Mouse (Mus musculus): ENCODE data around the gene Pmm1. TPM values are rescaled to one million over a fixed set of nuclear protein-coding genes. Genes with fewer than 3 reads are reported as not detected.
"Not testable (repeated sequence)": the region's sequence is repeated elsewhere in the genome, so short reads cannot be mapped to it uniquely, and the experiment has no call there.

Pmm1 gene
- polyA plus RNA-seq, 1 experiment = 66.6 TPM

- Histone ChIP-seq H3K4me3 (ENCODE audit: insufficient read depth, poor library complexity, severe bottlenecking) (no peak within 1 kb of the TSS), H3K27me3 (ENCODE audit: control insufficient read depth, insufficient read depth, insufficient read length) (no peaks in the 10 kb centered on the region), H3ac (ENCODE audit: control insufficient read depth, insufficient read length, low read depth) (no peak within 1 kb of the TSS), H3K36me3 (ENCODE audit: control insufficient read depth, insufficient read depth) (peaks cover 2% of the 10 kb centered on the region), H3K79me2 (ENCODE audit: control insufficient read depth, insufficient read depth) (no peaks in the 10 kb centered on the region), H3K79me3 (ENCODE audit: low read depth) (no peaks in the 10 kb centered on the region)
- no peak for TF ChIP-seq MAX (IDR thresholded peaks at IDR 0.05)
- no peak for TF ChIP-seq MYOD1 (IDR thresholded peaks at IDR 0.05; ENCODE audit: control insufficient read depth, insufficient read length, low read depth)
- no peak for TF ChIP-seq FOSL1 (IDR thresholded peaks at IDR 0.05; ENCODE audit: insufficient read depth, low read length, poor library complexity, severe bottlenecking)
Measured at GRCm38 (mm10) chr15:81987646-81988045, 26.9 kb upstream of the Pmm1 start, which contains the start of gene Xrcc6. Gene Xrcc6, plus strand, starts transcription at chr15:81987835.

GRCm38 (mm10) chr15:81985267-81986161 lies 24.8 kb upstream of the Pmm1 start:
- H3K79me3 ChIP-seq (ENCODE audit: low read depth) = no peaks in the 10 kb centered on the region
- H3K4me3 ChIP-seq (ENCODE audit: insufficient read depth, poor library complexity, severe bottlenecking) = no peak overlapping the region
- no peaks in the 10 kb centered on the region for H3K36me3 ChIP-seq (ENCODE audit: control insufficient read depth, insufficient read depth)
- H3K79me2 ChIP-seq (ENCODE audit: control insufficient read depth, insufficient read depth) = no peaks in the 10 kb centered on the region
- H3K27me3 ChIP-seq (ENCODE audit: control insufficient read depth, insufficient read depth, insufficient read length) = no peaks in the 10 kb centered on the region
- TF ChIP-seq MYOD1 (IDR thresholded peaks at IDR 0.05; ENCODE audit: control insufficient read depth, insufficient read length, low read depth) = no peak
- TF ChIP-seq MYOG (IDR thresholded peaks at IDR 0.05; ENCODE audit: control insufficient read depth, extremely low read depth, insufficient read length) = no peak
- no peak for TF ChIP-seq MAX (IDR thresholded peaks at IDR 0.05)
- TF ChIP-seq CTCF (IDR thresholded peaks at IDR 0.05; ENCODE audit: control insufficient read depth, insufficient read depth, insufficient read length) = no peak
- TF ChIP-seq FOSL1 (IDR thresholded peaks at IDR 0.05; ENCODE audit: insufficient read depth, low read length, poor library complexity, severe bottlenecking) = no peak
- H3ac ChIP-seq (ENCODE audit: control insufficient read depth, insufficient read length, low read depth) = no peak overlapping the region

DNA sequence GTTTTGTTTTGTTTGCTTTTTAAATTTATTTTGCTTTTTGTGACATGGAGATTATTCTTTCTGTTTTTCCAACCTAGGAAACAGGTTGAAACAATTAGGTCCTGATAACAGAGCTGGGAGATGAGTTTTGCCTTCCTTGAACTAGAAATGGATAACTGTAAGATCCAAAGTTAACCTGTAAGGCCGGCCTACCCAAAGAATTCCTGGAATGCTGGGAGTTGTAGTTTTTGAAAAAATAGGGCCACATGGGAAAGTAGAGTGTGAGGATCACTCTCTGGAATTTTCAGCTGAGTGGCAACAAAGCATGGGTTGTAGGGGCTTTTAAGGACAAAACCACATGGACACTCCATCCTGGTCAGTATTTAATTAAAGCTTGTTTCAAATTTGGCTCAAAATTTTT lies 21.4 kb upstream of the Pmm1 start:
- TF ChIP-seq CTCF (IDR thresholded peaks at IDR 0.05; ENCODE audit: control insufficient read depth, insufficient read depth, insufficient read length) (no peak), CEBPB (IDR thresholded peaks at IDR 0.05; ENCODE audit: low read depth) (no peak), USF1 (IDR thresholded peaks at IDR 0.05; ENCODE audit: low read depth) (no peak), MYOD1 (IDR thresholded peaks at IDR 0.05; ENCODE audit: control insufficient read depth, insufficient read length, low read depth) (no peak)
- Histone ChIP-seq H3K36me3 (ENCODE audit: control insufficient read depth, insufficient read depth) (no peaks in the 10 kb centered on the region), H3K27me3 (ENCODE audit: control insufficient read depth, insufficient read depth, insufficient read length) (no peaks in the 10 kb centered on the region), H3K79me2 (ENCODE audit: control insufficient read depth, insufficient read depth) (no peaks in the 10 kb centered on the region), H3K79me3 (ENCODE audit: low read depth) (no peaks in the 10 kb centered on the region), H3K4me3 (ENCODE audit: insufficient read depth, poor library complexity, severe bottlenecking) (no peak overlapping the region), H3ac (ENCODE audit: control insufficient read depth, insufficient read length, low read depth) (no peak overlapping the region)

GRCm38 (mm10) chr15:81980321-81980720 lies 19.6 kb upstream of the Pmm1 start, which contains the start of gene 1700029P11Rik:
Gene 1700029P11Rik, plus strand, starts transcription at chr15:81980540.
- Histone ChIP-seq H3K36me3 (ENCODE audit: control insufficient read depth, insufficient read depth) (no peaks in the 10 kb centered on the region), H3ac (ENCODE audit: control insufficient read depth, insufficient read length, low read depth) (no peak within 1 kb of the TSS), H3K4me3 (ENCODE audit: insufficient read depth, poor library complexity, severe bottlenecking) (no peak within 1 kb of the TSS), H3K79me3 (ENCODE audit: low read depth) (no peaks in the 10 kb centered on the region), H3K79me2 (ENCODE audit: control insufficient read depth, insufficient read depth) (no peaks in the 10 kb centered on the region), H3K27me3 (ENCODE audit: control insufficient read depth, insufficient read depth, insufficient read length) (no peaks in the 10 kb centered on the region)
- TF ChIP-seq FOSL1 (IDR thresholded peaks at IDR 0.05; ENCODE audit: insufficient read depth, low read length, poor library complexity, severe bottlenecking) = no peak
- TF ChIP-seq MAX (IDR thresholded peaks at IDR 0.05) = no peak
- no peak for TF ChIP-seq CTCF (IDR thresholded peaks at IDR 0.05; ENCODE audit: control insufficient read depth, insufficient read depth, insufficient read length)
- TF ChIP-seq MYOG (IDR thresholded peaks at IDR 0.05; ENCODE audit: control insufficient read depth, extremely low read depth, insufficient read length) = no peak
- TF ChIP-seq USF1 (IDR thresholded peaks at IDR 0.05; ENCODE audit: low read depth) = no peak
- TF ChIP-seq MYOD1 (IDR thresholded peaks at IDR 0.05; ENCODE audit: control insufficient read depth, insufficient read length, low read depth) = no peak
- no peak for TF ChIP-seq CEBPB (IDR thresholded peaks at IDR 0.05; ENCODE audit: low read depth)

- H3K79me2 ChIP-seq (ENCODE audit: control insufficient read depth, insufficient read depth); H3ac ChIP-seq (ENCODE audit: control insufficient read depth, insufficient read length, low read depth); H3K36me3 ChIP-seq (ENCODE audit: control insufficient read depth, insufficient read depth); H3K27me3 ChIP-seq (ENCODE audit: control insufficient read depth, insufficient read depth, insufficient read length); H3K4me3 ChIP-seq (ENCODE audit: insufficient read depth, poor library complexity, severe bottlenecking); H3K79me3 ChIP-seq (ENCODE audit: low read depth): not testable (repeated sequence)
Measured at GRCm38 (mm10) chr15:81975156-81975555, 14.4 kb upstream of the Pmm1 start.

DNA sequence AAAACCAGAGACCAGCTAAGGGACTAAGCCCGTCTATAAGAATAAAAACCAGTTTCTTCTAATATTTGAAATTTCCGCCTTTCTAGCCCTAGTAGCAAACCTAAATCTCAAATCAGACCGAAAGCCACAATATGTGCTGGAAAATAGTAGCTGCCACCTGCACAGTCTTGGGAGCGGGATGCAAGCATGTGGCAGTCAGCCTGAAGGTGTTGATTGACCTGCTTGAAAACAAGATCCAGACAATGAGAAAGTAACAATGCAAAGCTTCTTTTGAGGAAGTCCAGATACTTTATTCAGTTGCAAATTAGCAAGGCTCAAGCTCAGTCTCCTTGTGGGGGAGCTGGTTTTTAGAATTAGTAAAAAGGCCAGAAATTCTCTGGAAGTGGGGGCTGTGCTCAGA lies 9.8 kb upstream of the Pmm1 start:
- not testable (repeated sequence) for H3K27me3 ChIP-seq (ENCODE audit: control insufficient read depth, insufficient read depth, insufficient read length); H3ac ChIP-seq (ENCODE audit: control insufficient read depth, insufficient read length, low read depth); H3K79me2 ChIP-seq (ENCODE audit: control insufficient read depth, insufficient read depth); H3K79me3 ChIP-seq (ENCODE audit: low read depth); H3K4me3 ChIP-seq (ENCODE audit: insufficient read depth, poor library complexity, severe bottlenecking); H3K36me3 ChIP-seq (ENCODE audit: control insufficient read depth, insufficient read depth)

GRCm38 (mm10) chr15:81969635-81970034 lies 8.9 kb upstream of the Pmm1 start:
- not testable (repeated sequence) for H3K79me3 ChIP-seq (ENCODE audit: low read depth); H3K27me3 ChIP-seq (ENCODE audit: control insufficient read depth, insufficient read depth, insufficient read length); H3K79me2 ChIP-seq (ENCODE audit: control insufficient read depth, insufficient read depth); H3K36me3 ChIP-seq (ENCODE audit: control insufficient read depth, insufficient read depth); H3K4me3 ChIP-seq (ENCODE audit: insufficient read depth, poor library complexity, severe bottlenecking); H3ac ChIP-seq (ENCODE audit: control insufficient read depth, insufficient read length, low read depth)

Measured in C2C12 (cell line).